Mouse (Mus musculus): ENCODE data around the gene Gm21994.
"Not testable (repeated sequence)": the region's sequence is repeated elsewhere in the genome, so short reads cannot be mapped to it uniquely, and the experiment has no call there.

DNA sequence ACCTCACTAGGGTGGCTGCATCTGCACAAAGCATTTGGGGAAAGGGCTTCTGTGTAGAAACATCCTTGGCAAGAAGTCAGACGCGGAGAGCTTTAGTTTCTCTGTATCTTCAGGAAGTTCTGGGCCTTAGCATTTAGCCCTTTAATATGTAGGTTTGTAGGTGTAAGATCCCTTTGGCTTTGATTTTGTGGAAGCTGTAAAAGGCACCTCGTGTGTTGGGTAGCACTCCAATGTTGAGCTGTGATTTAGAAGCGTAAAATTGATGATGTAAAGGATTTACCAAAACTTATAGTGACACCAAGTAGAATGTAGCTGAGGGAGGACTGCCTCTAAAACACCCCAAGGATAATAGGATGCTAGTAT lies 37.0 kb downstream of the Gm21994 start:
- TF ChIP-seq EP300 (IDR thresholded peaks at IDR 0.05; ENCODE audit: insufficient read depth, low read depth, low read length); CTCF (IDR thresholded peaks at IDR 0.05): not testable (repeated sequence)

Measured in heart, adult 2 months (tissue).